Mouse (Mus musculus) bone marrow macrophage, adult 2 months (primary cell): ENCODE measurements around the gene Grk4.

Experiments
- CTCF ChIP-seq: IDR thresholded peaks from 2 replicates; pipeline ENCODE4 v1.5.1; 2012; ENCODE audit warnings: low read depth, mild to moderate bottlenecking, low read length, moderate library complexity
- POLR2A ChIP-seq: IDR thresholded peaks from 2 replicates; pipeline ENCODE4 v1.6.1; 2012; ENCODE audit warnings: mild to moderate bottlenecking, low read depth, low read length, borderline replicate concordance

DNA sequence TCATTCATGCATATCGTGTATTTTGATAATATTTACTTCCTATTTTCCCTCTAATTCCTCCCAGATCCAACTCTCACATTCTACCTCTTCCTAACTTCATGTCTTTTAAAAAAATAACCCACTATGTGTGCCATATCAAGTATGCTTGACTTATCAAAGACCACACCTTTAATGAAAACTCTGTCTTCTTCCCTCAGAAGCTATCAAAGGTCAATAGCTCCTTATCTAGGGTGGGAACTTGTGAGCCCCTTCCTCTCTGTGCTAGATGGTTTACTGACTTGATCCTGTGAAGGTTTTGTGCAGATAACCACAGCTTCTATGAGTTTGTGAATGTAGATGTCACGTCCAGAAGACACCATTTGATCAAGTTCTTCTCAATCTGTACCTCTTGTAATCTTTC is 32.6 kb downstream of the Grk4 start:
- TF ChIP-seq CTCF (no peak), POLR2A (no peak)
